Mouse (Mus musculus) forebrain, embryonic 13.5 days (tissue): ENCODE measurements around the gene Ano10. TPM values are rescaled to one million over a fixed set of nuclear protein-coding genes. Genes with fewer than 3 reads are reported as not detected.
"Not testable (repeated sequence)": the region's sequence is repeated elsewhere in the genome, so short reads cannot be mapped to it uniquely, and the experiment has no call there.

ENCODE experiments used
- ATAC-seq: fragments of 200-750 bp; cut with Nextera tagmentation; 2 replicates; pipeline ENCODE4 v1.8.0; 2017
- H3K27ac ChIP-seq: fragments of 300-500 bp; sonication (generic); 2 replicates; pipeline ENCODE4 v1.5.1; 2015; ENCODE audit warnings: inconsistent platforms, mild to moderate bottlenecking, moderate library complexity
- H3K27me3 ChIP-seq: fragments of 300-500 bp; sonication (generic); 2 replicates; pipeline ENCODE4 v1.6.1; 2015; ENCODE audit warnings: mild to moderate bottlenecking, inconsistent platforms
- H3K36me3 ChIP-seq: fragments of 300-500 bp; sonication (generic); 2 replicates; pipeline ENCODE4 v1.6.1; 2015; ENCODE audit warnings: mild to moderate bottlenecking, inconsistent platforms; ENCODE audit not compliant: poor library complexity, severe bottlenecking
- H3K4me1 ChIP-seq: fragments of 300-500 bp; sonication (generic); 2 replicates; pipeline ENCODE4 v1.6.1; 2015; ENCODE audit warnings: inconsistent platforms
- H3K4me2 ChIP-seq: fragments of 300-500 bp; sonication (generic); 2 replicates; pipeline ENCODE4 v1.6.1; 2015; ENCODE audit warnings: inconsistent platforms, mild to moderate bottlenecking, moderate library complexity
- H3K4me3 ChIP-seq: fragments of 300-500 bp; sonication (generic); 2 replicates; pipeline ENCODE4 v1.5.1; 2015; ENCODE audit warnings: mild to moderate bottlenecking, inconsistent platforms
- H3K9ac ChIP-seq: fragments of 300-500 bp; sonication (generic); 2 replicates; pipeline ENCODE4 v1.6.1; 2015; ENCODE audit warnings: mild to moderate bottlenecking, inconsistent platforms
- H3K9me3 ChIP-seq: fragments of 300-500 bp; sonication (generic); replicated peaks from 2 replicates; pipeline ENCODE4 v1.6.1; 2016; ENCODE audit warnings: inconsistent platforms
- WGBS: fragments of 180-500 bp; shearing (Covaris S2); methylation state at CpG from one replicate; pipeline ENCODE4 v1.1.7; 2015; 5-methylcytosine and 5-hydroxymethylcytosine counted together
- polyA plus RNA-seq: library from polyadenylated mRNA; unstranded; fragments of >200 nt; fragmentation: Nextera tagmentation; extraction: Ambion mirVana; gene quantifications from 2 replicates; pipeline ENCODE4 v1.2.1, GENCODE M21; 2015

Ano10 gene
- polyA plus RNA-seq, 1 experiment from 2014 or later: 29.5 TPM

DNA sequence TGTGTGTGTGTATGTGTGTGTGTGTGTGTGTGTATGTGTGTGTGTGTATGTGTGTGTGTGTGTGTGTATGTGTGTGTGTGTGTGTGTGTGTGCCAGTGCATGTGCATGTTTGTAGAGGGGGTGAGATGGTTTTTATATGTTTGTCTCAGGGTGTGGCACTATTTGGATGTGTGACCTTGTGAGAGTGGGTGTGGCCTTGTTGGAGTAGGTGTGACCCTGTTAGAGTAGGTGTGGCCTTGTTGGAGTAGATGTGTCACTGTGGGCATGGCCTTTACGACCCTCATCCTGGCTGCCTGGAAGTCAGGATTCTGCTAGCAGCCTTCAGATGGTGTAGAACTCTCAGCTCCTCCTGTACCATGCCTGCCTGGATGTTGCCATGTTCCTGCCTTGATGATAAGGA, 18.9 kb upstream of the Ano10 start:
- not testable (repeated sequence) for H3K4me2 ChIP-seq, H3K4me1 ChIP-seq, ATAC-seq, H3K27ac ChIP-seq, H3K9me3 ChIP-seq, H3K36me3 ChIP-seq, H3K4me3 ChIP-seq, H3K9ac ChIP-seq, H3K27me3 ChIP-seq
- WGBS: 79% methylated on average over 1 of the region's 1 CpGs

DNA sequence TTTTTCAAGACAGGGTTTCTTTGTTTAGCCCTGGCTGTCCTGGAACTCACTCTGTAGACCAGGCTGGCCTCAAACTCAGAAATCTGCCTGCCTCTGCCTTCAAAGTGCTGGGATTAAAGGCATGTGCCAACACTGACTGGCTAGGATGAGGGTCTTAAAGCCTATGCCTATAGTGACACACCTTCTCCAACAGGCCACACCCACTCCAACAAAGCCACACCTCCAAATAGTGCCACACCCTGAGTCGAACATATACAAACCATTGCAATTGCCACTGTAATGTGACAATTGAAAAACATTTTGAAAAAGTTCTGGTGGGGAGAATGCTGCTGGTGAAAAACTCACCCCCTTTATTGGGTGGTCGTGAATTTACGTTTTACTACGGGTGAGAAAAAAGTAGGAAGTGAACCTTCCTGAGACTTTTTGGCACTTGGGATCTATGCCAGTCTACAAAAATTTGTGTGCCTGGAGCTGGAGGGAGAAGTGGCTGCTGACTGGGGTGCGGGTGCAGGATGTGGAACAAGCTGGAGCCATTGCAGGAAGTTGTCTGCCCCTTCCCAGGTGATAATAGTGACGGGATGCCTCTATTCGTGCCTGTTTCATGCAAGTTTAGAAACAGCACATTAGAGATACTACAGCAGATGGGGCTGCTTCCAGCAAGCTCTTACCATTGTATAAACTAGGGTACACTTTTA, 18.2 kb upstream of the Ano10 start:
- H3K4me3 ChIP-seq: no peak overlapping the region
- no peaks in the 10 kb centered on the region for H3K36me3 ChIP-seq
- ATAC-seq: no peak
- no peaks in the 10 kb centered on the region for H3K27me3 ChIP-seq
- no peaks in the 10 kb centered on the region for H3K9me3 ChIP-seq
- no peak overlapping the region for H3K27ac ChIP-seq
- 92% methylated on average over 7 of the region's 7 CpGs for WGBS
- no peak overlapping the region for H3K9ac ChIP-seq
- peaks cover 7% of the 10 kb centered on the region; the same call in 1 of the 2 replicates for H3K4me1 ChIP-seq
- H3K4me2 ChIP-seq: no peak overlapping the region

DNA sequence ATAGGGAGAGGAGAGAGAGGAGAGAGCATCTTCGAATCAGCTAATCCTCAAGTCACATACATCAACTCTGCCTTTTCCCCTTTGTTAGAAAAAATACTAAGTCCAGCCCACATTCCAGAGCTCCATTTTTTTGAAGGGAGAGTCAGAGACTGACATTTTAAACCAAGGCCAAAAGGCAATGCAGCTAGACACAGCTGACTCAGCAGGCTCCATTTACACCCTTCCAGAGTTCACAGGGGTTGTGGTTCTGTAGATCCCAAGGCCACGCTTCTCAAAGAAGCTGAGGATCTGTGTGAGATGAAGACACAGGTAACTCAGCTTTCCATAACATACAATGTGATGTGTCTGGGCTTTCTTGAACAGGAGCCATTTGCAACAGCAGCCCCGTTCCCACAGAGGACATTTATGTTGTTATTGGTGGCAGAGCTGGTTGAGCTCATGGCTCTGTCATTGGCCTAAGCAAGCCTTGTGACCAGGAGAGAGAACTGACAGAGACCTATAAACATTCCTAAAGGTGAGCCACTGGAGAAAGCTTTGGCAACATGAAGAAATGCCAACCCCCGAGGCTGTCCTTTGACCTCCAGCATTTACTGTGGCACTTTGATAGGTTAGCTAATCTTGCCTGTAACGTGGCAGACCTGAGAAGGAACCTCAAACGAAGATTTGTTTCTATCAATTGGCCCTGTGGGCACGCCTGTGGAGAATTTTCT, 17.0 kb upstream of the Ano10 start:
- Histone ChIP-seq H3K4me3 (peak overlapping the region; percentile 41), H3K36me3 (no peaks in the 10 kb centered on the region), H3K4me2 (peak overlapping the region; percentile 59), H3K9me3 (no peaks in the 10 kb centered on the region), H3K27me3 (no peaks in the 10 kb centered on the region), H3K27ac (0 out of 2 replicates have a peak overlapping the region, but pooled peaks have one; percentile 31), H3K4me1 (peaks cover 7% of the 10 kb centered on the region; the same call in 1 of the 2 replicates), H3K9ac (peak overlapping the region; percentile 65; the same call in 1 of the 2 replicates)
- peak; percentile 31 for ATAC-seq
- WGBS: 76% methylated on average over 7 of the region's 7 CpGs

DNA sequence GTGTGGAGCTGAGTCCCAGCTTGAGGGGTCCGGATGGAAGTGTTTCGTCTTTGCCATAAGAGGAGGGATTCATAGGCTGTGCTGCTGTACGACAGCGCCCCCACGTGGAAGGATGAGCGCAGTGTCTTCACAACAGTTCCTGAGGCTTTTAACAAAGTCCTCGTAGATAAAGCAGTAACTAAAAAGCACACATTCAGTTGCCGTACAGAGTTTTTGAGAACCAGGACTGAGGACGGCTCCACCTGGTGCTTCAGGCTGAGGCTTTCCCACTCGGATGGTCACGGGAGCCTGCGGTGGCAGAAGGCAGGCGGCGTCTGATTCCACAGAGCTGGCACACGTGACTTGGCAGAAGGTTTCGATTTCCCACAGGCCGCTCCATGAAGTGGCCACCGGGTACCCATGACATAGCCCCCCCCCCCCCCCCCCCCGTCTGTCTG, 16.4 kb upstream of the Ano10 start:
- H3K9me3 ChIP-seq: no peaks in the 10 kb centered on the region
- peak overlapping the region; percentile 41 for H3K4me3 ChIP-seq
- ATAC-seq: peak; percentile 93
- peak overlapping the region; percentile 59 for H3K4me2 ChIP-seq
- WGBS: 4% methylated on average over 18 of the region's 19 CpGs
- H3K27me3 ChIP-seq: no peaks in the 10 kb centered on the region
- H3K27ac ChIP-seq: no peak overlapping the region
- H3K4me1 ChIP-seq: peaks cover 7% of the 10 kb centered on the region; the same call in 1 of the 2 replicates
- H3K36me3 ChIP-seq: no peaks in the 10 kb centered on the region
- H3K9ac ChIP-seq: peak overlapping the region; percentile 65

DNA sequence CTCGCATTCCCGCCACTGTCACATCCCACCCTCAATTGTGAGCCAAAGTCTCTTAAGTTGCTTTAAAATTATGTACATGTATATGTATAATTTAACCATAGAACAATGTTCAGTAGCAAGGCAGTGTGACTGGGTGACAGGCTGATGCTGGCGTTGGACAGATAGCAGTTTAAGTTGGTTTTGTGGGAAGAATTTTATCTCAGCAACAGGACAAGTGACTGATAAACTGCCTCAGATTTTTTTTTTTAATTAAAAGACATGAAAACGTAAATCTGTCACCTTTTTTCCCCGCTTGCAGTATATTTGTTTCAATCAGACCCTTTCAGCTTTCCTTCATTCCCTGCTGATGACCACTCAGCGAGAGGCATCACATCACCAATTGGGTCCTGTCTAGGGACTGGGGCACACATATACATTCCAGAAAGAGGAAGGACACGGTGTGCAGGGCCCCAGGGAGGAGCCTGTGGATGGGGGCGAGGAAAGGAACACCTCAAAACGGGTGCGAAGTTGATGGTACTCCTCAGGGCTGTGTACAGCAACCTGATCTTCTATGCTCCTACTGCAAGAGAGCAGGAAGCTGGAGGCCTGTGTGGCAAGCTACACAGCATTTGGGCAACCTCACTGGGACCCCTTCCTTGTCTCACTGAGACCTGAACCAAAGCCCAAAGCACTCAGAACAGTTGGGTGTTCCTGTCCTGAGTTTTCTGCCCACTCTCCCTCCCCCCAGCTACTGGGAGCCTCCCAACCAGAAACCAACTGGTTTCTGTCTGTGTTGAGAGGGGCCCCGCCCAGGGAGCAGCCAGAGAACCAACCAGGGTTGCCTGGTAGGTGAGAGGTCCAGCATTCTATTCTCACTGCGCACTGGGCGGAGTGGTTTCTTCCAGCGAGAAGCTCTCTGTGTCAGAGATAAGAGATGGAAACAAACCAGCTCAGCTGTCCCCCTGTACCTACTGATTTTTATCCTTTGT, 15.1 kb upstream of the Ano10 start:
- H3K27ac ChIP-seq: no peak overlapping the region
- 80% methylated on average over 14 of the region's 14 CpGs for WGBS
- H3K4me1 ChIP-seq: peaks cover 7% of the 10 kb centered on the region; the same call in 1 of the 2 replicates
- no peaks in the 10 kb centered on the region for H3K27me3 ChIP-seq
- ATAC-seq: no peak
- H3K9ac ChIP-seq: no peak overlapping the region
- no peak overlapping the region for H3K4me2 ChIP-seq
- H3K36me3 ChIP-seq: no peaks in the 10 kb centered on the region
- no peak overlapping the region for H3K4me3 ChIP-seq
- H3K9me3 ChIP-seq: no peaks in the 10 kb centered on the region

DNA sequence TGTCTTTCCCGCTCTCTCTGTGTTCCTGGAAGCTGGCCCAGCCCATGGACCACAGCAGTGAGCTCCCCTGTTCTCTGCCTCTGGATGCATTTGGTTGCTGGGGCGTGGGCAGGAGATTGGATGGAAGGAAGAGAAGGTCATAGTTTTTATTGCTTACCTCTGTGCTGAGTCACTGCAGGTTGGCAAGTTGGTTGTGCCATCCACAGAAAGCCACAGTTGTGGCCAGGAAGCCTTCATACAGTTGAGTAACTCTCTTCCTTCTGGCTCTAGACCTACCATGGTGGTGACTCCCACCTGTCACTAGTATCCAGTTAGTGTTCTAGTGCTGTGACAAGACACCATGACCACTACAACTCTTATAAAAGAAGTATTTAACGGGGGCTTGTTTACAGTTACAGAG, 11.1 kb upstream of the Ano10 start:
- no peak for ATAC-seq
- H3K4me2 ChIP-seq: no peak overlapping the region
- H3K27ac ChIP-seq: no peak overlapping the region
- H3K27me3 ChIP-seq: no peaks in the 10 kb centered on the region
- H3K9ac ChIP-seq: no peak overlapping the region
- H3K4me3 ChIP-seq: no peak overlapping the region
- no peaks in the 10 kb centered on the region for H3K9me3 ChIP-seq
- no peaks in the 10 kb centered on the region for H3K4me1 ChIP-seq
- no peaks in the 10 kb centered on the region for H3K36me3 ChIP-seq
- WGBS: 72% methylated on average over 3 of the region's 3 CpGs

DNA sequence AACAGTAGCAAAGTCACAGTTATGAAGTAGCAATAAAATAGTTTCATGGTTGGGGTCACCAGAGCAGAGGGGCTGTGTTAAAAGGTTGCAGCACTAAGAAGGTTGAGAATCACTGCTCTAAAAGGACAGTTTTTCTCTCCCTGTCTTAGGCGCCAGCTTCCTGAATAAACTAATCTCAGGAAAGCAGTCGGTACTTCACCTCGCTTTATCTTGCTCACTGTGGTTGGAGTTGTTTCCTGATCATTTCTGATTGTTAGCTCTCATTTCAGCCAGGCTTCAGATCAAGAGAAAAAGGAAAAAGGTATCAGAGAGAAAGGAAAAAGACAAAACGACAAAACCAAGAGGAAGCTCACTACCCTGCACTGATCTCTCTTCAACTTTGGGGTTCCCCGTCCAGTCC, 1.9 kb upstream of the Ano10 start:
- H3K9me3 ChIP-seq: no peaks in the 10 kb centered on the region
- no peak for ATAC-seq

DNA sequence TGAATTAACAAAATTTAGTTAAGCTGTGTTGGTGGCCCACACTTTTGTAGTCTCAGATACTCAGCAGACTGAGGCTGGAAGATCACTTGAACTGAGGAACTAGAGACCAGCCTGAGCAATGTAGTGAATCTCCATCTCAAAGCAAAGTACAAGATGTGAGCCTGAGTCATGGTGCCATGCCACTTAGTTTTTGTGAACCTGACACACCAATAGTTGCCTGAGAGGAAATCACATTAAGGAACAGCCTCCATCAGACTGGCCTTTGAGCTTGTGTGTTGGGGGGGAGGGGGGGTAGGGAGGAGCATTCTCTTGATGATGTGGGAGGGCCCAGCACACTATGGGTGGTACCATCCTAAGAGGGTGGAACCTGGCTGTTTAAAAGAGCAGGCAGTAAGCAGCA, 1.2 kb upstream of the Ano10 start:
- H3K27ac ChIP-seq: no peak overlapping the region
- H3K4me1 ChIP-seq: peaks cover 15% of the 10 kb centered on the region

More for the DNA sequence above, 1.9 kb upstream of the Ano10 start:
- Histone ChIP-seq H3K9ac (no peak overlapping the region), H3K27me3 (no peaks in the 10 kb centered on the region), H3K4me3 (no peak overlapping the region), H3K4me1 (peaks cover 15% of the 10 kb centered on the region), H3K4me2 (no peak overlapping the region), H3K36me3 (no peaks in the 10 kb centered on the region), H3K27ac (no peak overlapping the region)
- WGBS: 95% methylated on average over 5 of the region's 5 CpGs

DNA sequence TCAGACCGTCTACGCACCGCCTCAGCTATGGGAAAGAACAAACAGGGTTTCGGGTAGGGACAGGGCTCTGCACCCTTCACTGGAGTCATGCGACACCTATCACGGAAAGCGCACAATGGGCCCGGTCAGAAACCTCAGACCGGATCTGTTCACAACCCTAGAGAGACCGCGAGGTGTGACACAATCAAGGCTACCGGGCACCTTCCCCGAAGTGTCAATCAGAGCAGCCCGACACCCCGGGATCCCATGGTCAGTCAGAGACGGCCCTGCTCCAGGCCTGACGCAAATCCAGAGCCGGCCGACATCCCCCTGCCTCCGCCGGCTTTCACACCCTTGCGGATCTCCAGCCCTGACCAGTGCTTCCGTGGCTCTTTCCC, 370 bp downstream of the Ano10 start:
- Histone ChIP-seq H3K4me3 (peak overlapping the region; percentile 78), H3K9ac (peak overlapping the region; percentile 86), H3K4me2 (peak overlapping the region; percentile 76), H3K4me1 (peaks cover 15% of the 10 kb centered on the region), H3K27me3 (no peaks in the 10 kb centered on the region), H3K27ac (peak overlapping the region; percentile 54; the same call in 1 of the 2 replicates), H3K9me3 (no peaks in the 10 kb centered on the region), H3K36me3 (no peaks in the 10 kb centered on the region)
- peak; percentile 73 for ATAC-seq
- WGBS: under 1% methylated on average over 23 of the region's 23 CpGs

More for the DNA sequence above, 1.2 kb upstream of the Ano10 start:
- Histone ChIP-seq H3K36me3 (no peaks in the 10 kb centered on the region), H3K27me3 (no peaks in the 10 kb centered on the region), H3K4me2 (no peak overlapping the region), H3K4me3 (no peak overlapping the region), H3K9ac (no peak overlapping the region), H3K9me3 (no peaks in the 10 kb centered on the region)
- ATAC-seq: no peak

DNA sequence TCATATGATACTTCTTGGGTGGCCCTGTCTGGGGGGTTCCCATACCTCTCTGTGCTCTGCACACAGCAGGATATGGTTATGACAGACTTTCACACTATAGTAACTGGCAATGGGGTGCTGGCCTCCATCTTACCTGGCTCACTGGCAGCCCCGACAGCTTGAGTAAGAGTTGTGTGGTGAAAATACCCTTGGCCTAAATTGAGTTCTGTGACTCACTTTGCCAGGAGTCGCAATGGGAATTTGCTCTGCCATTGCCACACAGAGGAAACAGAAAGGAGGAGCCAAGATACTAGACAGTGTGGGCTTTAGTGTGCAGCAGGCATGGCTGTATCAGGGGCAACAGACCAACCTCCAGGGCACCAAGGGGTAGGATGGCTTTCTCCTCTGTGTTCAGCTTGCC, 4.0 kb downstream of the Ano10 start:
- no peak for ATAC-seq
- Histone ChIP-seq H3K4me3 (no peak overlapping the region), H3K9ac (no peak overlapping the region)

DNA sequence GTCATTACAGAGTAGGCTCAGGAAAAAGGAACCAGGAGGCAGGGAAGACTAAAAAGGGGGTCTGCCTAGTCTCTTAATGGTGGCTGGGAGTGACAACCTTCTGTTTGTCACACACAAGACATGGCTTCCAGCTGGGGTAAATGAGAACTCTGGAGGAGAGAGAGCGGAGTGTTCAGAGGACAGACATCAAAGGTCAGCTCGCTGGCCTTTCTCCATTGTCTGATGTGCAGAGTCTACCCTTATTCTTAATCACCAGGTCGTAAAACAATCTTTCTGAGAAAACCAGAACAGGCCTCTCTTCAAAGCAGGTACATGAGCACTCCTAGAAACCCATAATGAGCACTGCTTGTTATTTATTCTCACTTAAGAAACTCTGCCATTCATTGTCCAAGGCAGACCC, 5.8 kb downstream of the Ano10 start:
- no peak for ATAC-seq
- Histone ChIP-seq H3K4me2 (no peak overlapping the region), H3K9ac (no peak overlapping the region), H3K9me3 (no peaks in the 10 kb centered on the region), H3K4me1 (peaks cover 37% of the 10 kb centered on the region), H3K36me3 (no peaks in the 10 kb centered on the region), H3K27ac (no peak overlapping the region), H3K27me3 (no peaks in the 10 kb centered on the region), H3K4me3 (no peak overlapping the region)
- WGBS: 18% methylated on average over 3 of the region's 3 CpGs

More for the DNA sequence above, 4.0 kb downstream of the Ano10 start:
- WGBS: 87% methylated on average over 2 of the region's 2 CpGs
- Histone ChIP-seq H3K36me3 (no peaks in the 10 kb centered on the region), H3K4me1 (peaks cover 34% of the 10 kb centered on the region), H3K4me2 (no peak overlapping the region), H3K27me3 (no peaks in the 10 kb centered on the region), H3K9me3 (no peaks in the 10 kb centered on the region), H3K27ac (no peak overlapping the region)

DNA sequence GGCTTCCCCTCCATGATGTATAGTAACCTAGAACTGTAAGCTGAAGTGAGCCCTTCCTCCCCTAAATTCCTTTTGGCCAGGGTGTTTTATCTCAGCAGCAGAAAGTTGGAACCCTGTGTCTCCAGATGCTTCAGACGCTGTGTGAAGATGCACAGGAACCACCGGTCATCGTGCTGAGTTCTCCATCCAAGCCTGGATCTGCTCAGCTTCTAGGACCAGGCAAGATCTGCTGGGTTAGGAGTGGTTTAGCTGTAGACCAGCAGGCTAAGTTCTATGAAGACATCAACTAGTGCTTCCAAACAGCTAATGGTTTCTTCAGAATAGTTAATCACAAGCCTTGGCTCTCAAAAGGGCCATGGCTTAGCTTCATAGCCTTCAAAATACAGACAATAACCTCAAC, 6.7 kb downstream of the Ano10 start:
- no peak overlapping the region for H3K9ac ChIP-seq

More for the DNA sequence above, 6.7 kb downstream of the Ano10 start:
- 97% methylated on average over 3 of the region's 3 CpGs for WGBS
- H3K4me3 ChIP-seq: no peak overlapping the region
- peaks cover 30% of the 10 kb centered on the region for H3K4me1 ChIP-seq
- H3K4me2 ChIP-seq: no peak overlapping the region
- no peaks in the 10 kb centered on the region for H3K9me3 ChIP-seq
- no peak for ATAC-seq
- H3K36me3 ChIP-seq: no peaks in the 10 kb centered on the region
- no peak overlapping the region for H3K27ac ChIP-seq
- H3K27me3 ChIP-seq: no peaks in the 10 kb centered on the region
